Mouse (Mus musculus): ENCODE results near the gene Arrdc2. TPM values are rescaled to one million over a fixed set of nuclear protein-coding genes. Genes with fewer than 3 reads are reported as not detected.
A peak's percentile ranks its signal among the peaks of the same experiment; 100 is the strongest.

The Arrdc2 gene
- total RNA-seq, 1 experiment: 11.4 TPM

DNA sequence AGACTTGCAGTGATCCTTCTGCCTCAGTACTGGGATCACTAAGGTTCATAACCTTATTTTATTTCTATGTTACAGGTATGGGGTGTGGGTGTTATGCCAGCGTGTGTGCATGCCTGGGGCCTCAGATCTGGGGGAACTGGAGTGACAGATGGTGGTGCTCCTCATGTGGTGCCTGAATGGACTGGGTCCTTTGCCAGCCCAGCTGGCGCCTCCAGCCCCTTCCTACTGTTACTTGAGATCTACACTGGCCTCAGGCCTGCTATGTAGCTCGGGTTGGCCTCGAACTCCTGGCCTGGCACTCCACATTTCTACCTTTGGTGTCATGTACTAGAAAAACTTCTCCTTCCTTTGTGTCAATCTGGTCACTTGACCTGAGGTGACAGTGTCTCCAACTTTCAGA, 44.7 kb upstream of the Arrdc2 start:
- TF ChIP-seq CHD2 (IDR thresholded peaks at IDR 0.05; ENCODE audit: low read depth, low read length): no peak
- TF ChIP-seq ZC3H11A (IDR thresholded peaks at IDR 0.05; ENCODE audit: borderline replicate concordance, low read depth, low read length): no peak
- TF ChIP-seq MAFK (IDR thresholded peaks at IDR 0.05; ENCODE audit: insufficient read depth, low read depth, low read length): no peak
- TF ChIP-seq HCFC1 (IDR thresholded peaks at IDR 0.05; ENCODE audit: borderline replicate concordance, insufficient read depth, low read length): no peak
- TF ChIP-seq ZNF384 (IDR thresholded peaks at IDR 0.05; ENCODE audit: low read depth, low read length): no peak
- no peak overlapping the region for H3K9ac ChIP-seq (ENCODE audit: insufficient read depth, low read depth, low read length, poor library complexity, severe bottlenecking)
- no peaks in the 10 kb centered on the region for H3K36me3 ChIP-seq (ENCODE audit: control insufficient read depth, insufficient read depth, low read length, poor library complexity, severe bottlenecking)
- no peak overlapping the region for H3K4me3 ChIP-seq (ENCODE audit: insufficient read depth in 1 of 2, low read depth in 1 of 2, low read length in 2 of 2, poor library complexity in 1 of 2, severe bottlenecking in 1 of 2)
- DNase-seq (ENCODE audit: low read depth, low spot score): no peak
- H3K27ac ChIP-seq (ENCODE audit: insufficient read depth, low read depth, low read length, poor library complexity, severe bottlenecking): no peak overlapping the region
- H3K4me1 ChIP-seq (ENCODE audit: control insufficient read depth in 2 of 2, insufficient read depth in 2 of 2, low read length in 2 of 2, poor library complexity in 1 of 2): peaks cover 4 to 29% of the 10 kb centered on the region in 2 experiments
- in situ Hi-C loops (cut with MboI; ENCODE audit: low sequenced_read_pairs in 2 of 2, unreplicated experiment in 2 of 2): no loop called here
- no peaks in the 10 kb centered on the region for H3K9me3 ChIP-seq (ENCODE audit: control insufficient read depth, insufficient read depth, low read depth, low read length)

DNA sequence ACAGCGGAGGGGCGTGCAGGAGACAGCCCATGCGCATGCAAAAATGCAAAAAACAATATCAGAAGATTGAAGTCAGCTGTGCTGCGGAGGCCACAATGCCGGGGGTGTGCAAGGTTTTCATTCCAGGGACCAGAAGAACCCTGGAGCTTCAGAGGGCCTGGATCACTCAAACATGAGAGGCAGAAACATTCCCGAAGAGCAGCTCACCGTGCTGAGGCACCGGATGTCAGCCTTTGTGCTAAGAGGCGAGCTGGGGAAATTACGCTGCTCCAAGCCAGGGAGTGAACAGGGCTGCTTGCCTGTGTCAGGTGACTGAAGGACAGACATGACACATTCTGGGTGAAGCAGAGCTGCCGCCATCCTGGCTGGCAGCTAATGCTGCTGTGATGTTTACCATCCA, 41.0 kb upstream of the Arrdc2 start:
- in situ Hi-C loops (cut with MboI; ENCODE audit: low sequenced_read_pairs in 2 of 2, unreplicated experiment in 2 of 2): no loop called here
- Histone ChIP-seq H3K4me3 (ENCODE audit: insufficient read depth in 1 of 2, low read depth in 1 of 2, low read length in 2 of 2, poor library complexity in 1 of 2, severe bottlenecking in 1 of 2) (peak overlapping the region in 1 of 2 experiments; percentile 27; a peak in 1 of 4 replicates), H3K9me3 (ENCODE audit: control insufficient read depth, insufficient read depth, low read depth, low read length) (no peaks in the 10 kb centered on the region), H3K4me1 (ENCODE audit: control insufficient read depth in 2 of 2, insufficient read depth in 2 of 2, low read length in 2 of 2, poor library complexity in 1 of 2) (peaks cover 0 to 28% of the 10 kb centered on the region in 2 experiments; a peak in 2 of 4 replicates), H3K9ac (ENCODE audit: insufficient read depth, low read depth, low read length, poor library complexity, severe bottlenecking) (peak overlapping the region; percentile 4; the same call in 1 of the 2 replicates), H3K36me3 (ENCODE audit: control insufficient read depth, insufficient read depth, low read length, poor library complexity, severe bottlenecking) (no peaks in the 10 kb centered on the region), H3K27ac (ENCODE audit: insufficient read depth, low read depth, low read length, poor library complexity, severe bottlenecking) (0 out of 2 replicates have a peak overlapping the region, but pooled peaks have one; percentile 12)
- TF ChIP-seq HCFC1 (IDR thresholded peaks at IDR 0.05; ENCODE audit: borderline replicate concordance, insufficient read depth, low read length): no peak
- TF ChIP-seq ZC3H11A (IDR thresholded peaks at IDR 0.05; ENCODE audit: borderline replicate concordance, low read depth, low read length): no peak
- TF ChIP-seq CHD2 (IDR thresholded peaks at IDR 0.05; ENCODE audit: low read depth, low read length): no peak
- TF ChIP-seq ZNF384 (IDR thresholded peaks at IDR 0.05; ENCODE audit: low read depth, low read length): no peak
- no peak for TF ChIP-seq MAFK (IDR thresholded peaks at IDR 0.05; ENCODE audit: insufficient read depth, low read depth, low read length)
- DNase-seq (ENCODE audit: low read depth, low spot score): no peak

- Histone ChIP-seq H3K4me3 (ENCODE audit: insufficient read depth in 1 of 2, low read depth in 1 of 2, low read length in 2 of 2, poor library complexity in 1 of 2, severe bottlenecking in 1 of 2) (peak overlapping the region in 1 of 2 experiments; percentile 27; a peak in 1 of 4 replicates), H3K4me1 (ENCODE audit: control insufficient read depth in 2 of 2, insufficient read depth in 2 of 2, low read length in 2 of 2, poor library complexity in 1 of 2) (peaks cover 0 to 25% of the 10 kb centered on the region in 2 experiments; a peak in 2 of 4 replicates), H3K36me3 (ENCODE audit: control insufficient read depth, insufficient read depth, low read length, poor library complexity, severe bottlenecking) (no peaks in the 10 kb centered on the region), H3K9me3 (ENCODE audit: control insufficient read depth, insufficient read depth, low read depth, low read length) (no peaks in the 10 kb centered on the region), H3K27ac (ENCODE audit: insufficient read depth, low read depth, low read length, poor library complexity, severe bottlenecking) (no peak overlapping the region), H3K9ac (ENCODE audit: insufficient read depth, low read depth, low read length, poor library complexity, severe bottlenecking) (peak overlapping the region; percentile 4; the same call in 1 of the 2 replicates)
- in situ Hi-C loops (cut with MboI; ENCODE audit: low sequenced_read_pairs in 2 of 2, unreplicated experiment in 2 of 2): no loop called here
- no peak for DNase-seq (ENCODE audit: low read depth, low spot score)
- no peak for TF ChIP-seq CHD2 (IDR thresholded peaks at IDR 0.05; ENCODE audit: low read depth, low read length)
- TF ChIP-seq MAFK (IDR thresholded peaks at IDR 0.05; ENCODE audit: insufficient read depth, low read depth, low read length): 0 out of 2 replicates have a peak, but pooled peaks have one; percentile 52
- TF ChIP-seq ZNF384 (IDR thresholded peaks at IDR 0.05; ENCODE audit: low read depth, low read length): no peak
- no peak for TF ChIP-seq HCFC1 (IDR thresholded peaks at IDR 0.05; ENCODE audit: borderline replicate concordance, insufficient read depth, low read length)
- no peak for TF ChIP-seq ZC3H11A (IDR thresholded peaks at IDR 0.05; ENCODE audit: borderline replicate concordance, low read depth, low read length)
Measured at GRCm38 (mm10) chr8:70880126-70880525, 40.6 kb upstream of the Arrdc2 start.

DNA sequence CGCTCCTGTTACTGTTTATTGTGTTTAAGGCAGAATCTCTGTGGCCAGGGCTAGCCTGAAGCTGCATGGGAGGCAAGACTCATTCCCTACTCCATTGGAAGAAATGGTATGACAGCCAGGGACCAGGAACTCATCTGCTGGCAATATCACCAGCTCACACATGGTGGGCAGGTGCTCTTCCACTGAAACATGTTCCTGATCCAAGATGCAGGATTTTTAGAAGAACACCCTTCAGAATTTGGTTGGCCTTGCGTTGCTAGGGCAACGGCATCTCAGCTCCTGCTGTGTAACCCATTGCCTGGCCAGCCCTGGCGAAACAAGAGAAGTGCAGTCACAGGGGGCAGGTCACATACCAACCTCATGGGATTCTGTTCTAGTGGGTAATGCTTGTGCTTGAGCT, 40.0 kb upstream of the Arrdc2 start:
- no peak for TF ChIP-seq HCFC1 (IDR thresholded peaks at IDR 0.05; ENCODE audit: borderline replicate concordance, insufficient read depth, low read length)
- no peak for TF ChIP-seq ZNF384 (IDR thresholded peaks at IDR 0.05; ENCODE audit: low read depth, low read length)
- TF ChIP-seq CHD2 (IDR thresholded peaks at IDR 0.05; ENCODE audit: low read depth, low read length): no peak
- no peak for TF ChIP-seq MAFK (IDR thresholded peaks at IDR 0.05; ENCODE audit: insufficient read depth, low read depth, low read length)
- no peak for TF ChIP-seq ZC3H11A (IDR thresholded peaks at IDR 0.05; ENCODE audit: borderline replicate concordance, low read depth, low read length)
- H3K4me1 ChIP-seq (ENCODE audit: control insufficient read depth in 2 of 2, insufficient read depth in 2 of 2, low read length in 2 of 2, poor library complexity in 1 of 2): peaks cover 0 to 25% of the 10 kb centered on the region in 2 experiments; a peak in 2 of 4 replicates
- H3K4me3 ChIP-seq (ENCODE audit: insufficient read depth in 1 of 2, low read depth in 1 of 2, low read length in 2 of 2, poor library complexity in 1 of 2, severe bottlenecking in 1 of 2): no peak overlapping the region
- H3K27ac ChIP-seq (ENCODE audit: insufficient read depth, low read depth, low read length, poor library complexity, severe bottlenecking): no peak overlapping the region
- in situ Hi-C loops (cut with MboI; ENCODE audit: low sequenced_read_pairs in 2 of 2, unreplicated experiment in 2 of 2): no loop called here
- H3K9ac ChIP-seq (ENCODE audit: insufficient read depth, low read depth, low read length, poor library complexity, severe bottlenecking): no peak overlapping the region
- H3K36me3 ChIP-seq (ENCODE audit: control insufficient read depth, insufficient read depth, low read length, poor library complexity, severe bottlenecking): no peaks in the 10 kb centered on the region
- no peak for DNase-seq (ENCODE audit: low read depth, low spot score)
- H3K9me3 ChIP-seq (ENCODE audit: control insufficient read depth, insufficient read depth, low read depth, low read length): no peaks in the 10 kb centered on the region

Data from ES-E14 (cell line).